Mouse (Mus musculus) hindbrain, embryonic 12.5 days (tissue): Measurements from ENCODE around the gene Hnrnph2. TPM values are rescaled to one million over a fixed set of nuclear protein-coding genes. Genes with fewer than 3 reads are reported as not detected.

Experiments
- ATAC-seq: fragments of 200-750 bp; cut with Nextera tagmentation; 2 replicates; pipeline ENCODE4 v1.8.0; 2017; ENCODE audit warnings: moderate TSS enrichment; ENCODE audit not compliant: low FRiP score
- H3K27ac ChIP-seq: fragments of 300-500 bp; sonication (generic); 2 replicates; pipeline ENCODE4 v1.5.1; 2016; ENCODE audit warnings: mild to moderate bottlenecking
- H3K27me3 ChIP-seq: fragments of 300-500 bp; sonication (generic); 2 replicates; pipeline ENCODE4 v1.6.1; 2016; ENCODE audit warnings: mild to moderate bottlenecking
- H3K36me3 ChIP-seq: fragments of 300-500 bp; sonication (generic); 2 replicates; pipeline ENCODE4 v1.6.1; 2016; ENCODE audit warnings: mild to moderate bottlenecking
- H3K4me1 ChIP-seq: fragments of 300-500 bp; sonication (generic); 2 replicates; pipeline ENCODE4 v1.6.1; 2016
- H3K4me2 ChIP-seq: fragments of 300-500 bp; sonication (generic); replicated peaks from 2 replicates; pipeline ENCODE4 v1.6.1; 2016; ENCODE audit warnings: mild to moderate bottlenecking
- H3K4me3 ChIP-seq: fragments of 300-500 bp; sonication (generic); 2 replicates; pipeline ENCODE4 v1.5.1; 2016; ENCODE audit warnings: mild to moderate bottlenecking
- H3K9ac ChIP-seq: fragments of 300-500 bp; sonication (generic); 2 replicates; pipeline ENCODE4 v1.6.1; 2016; ENCODE audit warnings: mild to moderate bottlenecking, moderate library complexity
- H3K9me3 ChIP-seq: fragments of 300-500 bp; sonication (generic); replicated peaks from 2 replicates; pipeline ENCODE4 v1.6.1; 2016; ENCODE audit warnings: mild to moderate bottlenecking
- WGBS: fragments of 180-500 bp; shearing (Covaris S2); methylation state at CpG from one replicate; pipeline ENCODE4 v1.1.7; 2016; 5-methylcytosine and 5-hydroxymethylcytosine counted together
- polyA plus RNA-seq: library from polyadenylated mRNA; unstranded; fragments of >200 nt; fragmentation: Nextera tagmentation; extraction: Ambion mirVana; gene quantifications from 2 replicates; pipeline ENCODE4 v1.2.1, GENCODE M21; 2016

Hnrnph2 gene
- polyA plus RNA-seq, 1 experiment from 2014 or later: 177 TPM

- Histone ChIP-seq H3K4me2 (no peak overlapping the region), H3K36me3 (peaks cover 7% of the 10 kb centered on the region; the same call in 1 of the 2 replicates), H3K9me3 (no peaks in the 10 kb centered on the region), H3K9ac (no peak overlapping the region), H3K27me3 (no peaks in the 10 kb centered on the region), H3K4me3 (no peak overlapping the region), H3K4me1 (0 out of 2 replicates have a peak, but pooled peaks cover 5% of the 10 kb centered on the region), H3K27ac (no peak overlapping the region)
- WGBS: 74% methylated on average over 4 of the region's 4 CpGs
- ATAC-seq: no peak
Measured at GRCm38 (mm10) chrX:134588261-134588660, 12.7 kb upstream of the Hnrnph2 start.

GRCm38 (mm10) chrX:134588997-134589396, 12.0 kb upstream of the Hnrnph2 start:
- Histone ChIP-seq H3K9me3 (no peaks in the 10 kb centered on the region), H3K4me2 (no peak overlapping the region), H3K9ac (no peak overlapping the region), H3K4me1 (0 out of 2 replicates have a peak, but pooled peaks cover 5% of the 10 kb centered on the region), H3K27ac (no peak overlapping the region), H3K27me3 (no peaks in the 10 kb centered on the region), H3K4me3 (no peak overlapping the region), H3K36me3 (peaks cover 7% of the 10 kb centered on the region; the same call in 1 of the 2 replicates)
- ATAC-seq: no peak
- WGBS: 84% methylated on average over 3 of the region's 3 CpGs

GRCm38 (mm10) chrX:134589836-134590235, 11.1 kb upstream of the Hnrnph2 start:
- Histone ChIP-seq H3K27me3 (no peaks in the 10 kb centered on the region), H3K36me3 (peaks cover 7% of the 10 kb centered on the region; the same call in 1 of the 2 replicates), H3K9ac (no peak overlapping the region), H3K4me2 (no peak overlapping the region), H3K4me3 (no peak overlapping the region), H3K4me1 (0 out of 2 replicates have a peak, but pooled peaks cover 5% of the 10 kb centered on the region), H3K9me3 (no peaks in the 10 kb centered on the region), H3K27ac (no peak overlapping the region)
- no peak for ATAC-seq
- WGBS: 69% methylated on average over 5 of the region's 5 CpGs

- H3K36me3 ChIP-seq: no peaks in the 10 kb centered on the region
- no peaks in the 10 kb centered on the region for H3K27me3 ChIP-seq
- no peaks in the 10 kb centered on the region for H3K9me3 ChIP-seq
- peak overlapping the region; percentile 47 for H3K9ac ChIP-seq
- H3K27ac ChIP-seq: no peak overlapping the region
- peak; percentile 7; the same call in 1 of the 2 replicates for ATAC-seq
- 32% methylated on average over 10 of the region's 10 CpGs for WGBS
- peak overlapping the region; percentile 49 for H3K4me3 ChIP-seq
- peak overlapping the region; percentile 55 for H3K4me2 ChIP-seq
- H3K4me1 ChIP-seq: peaks cover 3% of the 10 kb centered on the region; the same call in 1 of the 2 replicates
Measured at GRCm38 (mm10) chrX:134599922-134600565, 935 bp upstream of the Hnrnph2 start.

- Histone ChIP-seq H3K4me3 (peak overlapping the region; percentile 49), H3K27ac (peak overlapping the region; percentile 90), H3K36me3 (no peaks in the 10 kb centered on the region), H3K9me3 (no peaks in the 10 kb centered on the region), H3K4me2 (peak overlapping the region; percentile 51), H3K9ac (peak overlapping the region; percentile 59), H3K27me3 (no peaks in the 10 kb centered on the region), H3K4me1 (peaks cover 3% of the 10 kb centered on the region; the same call in 1 of the 2 replicates)
- peak; percentile 90 for ATAC-seq
- 20% methylated on average over 43 of the region's 43 CpGs for WGBS
Measured at GRCm38 (mm10) chrX:134601380-134602120, 571 bp downstream of the Hnrnph2 start.

- ATAC-seq: no peak
- H3K27ac ChIP-seq: no peak overlapping the region
- H3K36me3 ChIP-seq: no peaks in the 10 kb centered on the region
- no peak overlapping the region for H3K9ac ChIP-seq
- 38% methylated on average over 4 of the region's 4 CpGs for WGBS
- no peaks in the 10 kb centered on the region for H3K27me3 ChIP-seq
- no peaks in the 10 kb centered on the region for H3K9me3 ChIP-seq
- no peak overlapping the region for H3K4me3 ChIP-seq
- no peaks in the 10 kb centered on the region for H3K4me1 ChIP-seq
- no peak overlapping the region for H3K4me2 ChIP-seq
Measured at GRCm38 (mm10) chrX:134609472-134609871, 8.5 kb downstream of the Hnrnph2 start.

GRCm38 (mm10) chrX:134610984-134611383, 10.0 kb downstream of the Hnrnph2 start:
- Histone ChIP-seq H3K27ac (no peak overlapping the region), H3K9ac (no peak overlapping the region), H3K9me3 (no peaks in the 10 kb centered on the region), H3K4me1 (no peaks in the 10 kb centered on the region), H3K4me3 (no peak overlapping the region), H3K27me3 (no peaks in the 10 kb centered on the region), H3K4me2 (no peak overlapping the region), H3K36me3 (no peaks in the 10 kb centered on the region)
- WGBS: 95% methylated on average over 4 of the region's 4 CpGs
- no peak for ATAC-seq

- no peaks in the 10 kb centered on the region for H3K36me3 ChIP-seq
- peak overlapping the region; percentile 47; the same call in 1 of the 2 replicates for H3K9ac ChIP-seq
- 22% methylated on average over 15 of the region's 15 CpGs for WGBS
- no peaks in the 10 kb centered on the region for H3K4me1 ChIP-seq
- H3K27ac ChIP-seq: peak overlapping the region; percentile 79
- no peaks in the 10 kb centered on the region for H3K9me3 ChIP-seq
- peak overlapping the region; percentile 50 for H3K4me2 ChIP-seq
- no peaks in the 10 kb centered on the region for H3K27me3 ChIP-seq
- ATAC-seq: peak; percentile 90
- peak overlapping the region; percentile 23 for H3K4me3 ChIP-seq
Measured at GRCm38 (mm10) chrX:134612285-134612959, 11.4 kb downstream of the Hnrnph2 start.

- no peak overlapping the region for H3K4me3 ChIP-seq
- no peak for ATAC-seq
- no peak overlapping the region for H3K4me2 ChIP-seq
- H3K9me3 ChIP-seq: no peaks in the 10 kb centered on the region
- H3K27ac ChIP-seq: no peak overlapping the region
- WGBS: 48% methylated on average over 2 of the region's 2 CpGs
- no peaks in the 10 kb centered on the region for H3K4me1 ChIP-seq
- H3K36me3 ChIP-seq: no peaks in the 10 kb centered on the region
- H3K27me3 ChIP-seq: peaks cover 12% of the 10 kb centered on the region
- no peak overlapping the region for H3K9ac ChIP-seq
Measured at GRCm38 (mm10) chrX:134614306-134614705, 13.3 kb downstream of the Hnrnph2 start.

GRCm38 (mm10) chrX:134619695-134620094, 18.7 kb downstream of the Hnrnph2 start:
- H3K27me3 ChIP-seq: peaks cover 12% of the 10 kb centered on the region
- no peak overlapping the region for H3K4me3 ChIP-seq
- peak; percentile 46; the same call in 1 of the 2 replicates for ATAC-seq
- H3K9me3 ChIP-seq: no peaks in the 10 kb centered on the region
- 46% methylated on average over 9 of the region's 9 CpGs for WGBS
- no peaks in the 10 kb centered on the region for H3K36me3 ChIP-seq
- H3K9ac ChIP-seq: no peak overlapping the region
- H3K4me2 ChIP-seq: no peak overlapping the region
- no peaks in the 10 kb centered on the region for H3K4me1 ChIP-seq
- H3K27ac ChIP-seq: peak overlapping the region; percentile 71

- peak; percentile 72 for ATAC-seq
- no peaks in the 10 kb centered on the region for H3K36me3 ChIP-seq
- no peak overlapping the region for H3K4me2 ChIP-seq
- 36% methylated on average over 8 of the region's 8 CpGs for WGBS
- peak overlapping the region; percentile 71 for H3K27ac ChIP-seq
- H3K9me3 ChIP-seq: no peaks in the 10 kb centered on the region
- H3K4me1 ChIP-seq: no peaks in the 10 kb centered on the region
- no peak overlapping the region for H3K4me3 ChIP-seq
- H3K9ac ChIP-seq: no peak overlapping the region
- H3K27me3 ChIP-seq: peaks cover 12% of the 10 kb centered on the region
Measured at GRCm38 (mm10) chrX:134620254-134620865, 19.4 kb downstream of the Hnrnph2 start.

- 80% methylated on average over 3 of the region's 3 CpGs for WGBS
Measured at GRCm38 (mm10) chrX:134621685-134622084, 20.7 kb downstream of the Hnrnph2 start.

More at GRCm38 (mm10) chrX:134621685-134622084, 20.7 kb downstream of the Hnrnph2 start:
- ATAC-seq: no peak
- Histone ChIP-seq H3K36me3 (no peaks in the 10 kb centered on the region), H3K27me3 (peaks cover 12% of the 10 kb centered on the region), H3K4me1 (no peaks in the 10 kb centered on the region), H3K4me2 (no peak overlapping the region), H3K9me3 (no peaks in the 10 kb centered on the region), H3K9ac (no peak overlapping the region), H3K4me3 (no peak overlapping the region), H3K27ac (no peak overlapping the region)
